In the genomic region with DNA sequence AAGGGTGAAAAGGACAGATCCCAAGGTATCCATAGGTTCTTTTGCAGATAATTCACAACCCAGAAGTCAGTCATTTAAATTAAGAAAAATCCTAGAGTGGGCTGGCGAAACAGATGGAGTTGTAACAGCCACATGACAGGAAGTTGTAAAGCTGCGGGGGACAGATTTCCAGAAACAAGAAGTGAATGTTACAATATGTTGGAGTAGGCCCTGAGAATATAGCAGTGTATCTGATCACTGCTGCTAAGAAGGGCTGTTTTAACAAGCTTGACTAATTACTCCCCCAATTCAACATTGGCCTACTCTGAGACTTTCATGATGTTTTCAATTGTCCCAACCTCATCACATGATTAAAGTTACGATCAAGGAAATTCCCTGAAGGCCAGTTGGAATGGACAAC, we compare ENCODE assay signal across 25 mouse cellular contexts.
DNase-seq lines count a peak whose midpoint lies in the region; ATAC-seq and TF ChIP-seq lines count a peak whose summit lies in the region.
"Had no signal": no experiment of that assay in that cellular context is flagged by ENCODE, and none has a peak within 500 bp of the region (broad histone marks: within the 10 kb centered on the region; RNA-seq: fewer than 3 reads in every experiment).

No protein-coding gene starts in this region.

- no peak for TF ChIP-seq POLR2A in lung, adult 2 months (IDR thresholded peaks at IDR 0.05; ENCODE audit: borderline replicate concordance, extremely low read depth, low read depth, low read length)

- ATAC-seq in neural tube, embryonic 13.5 days (ENCODE audit: low read depth): no peak
- no peak for ATAC-seq in neural tube, embryonic 15.5 days (ENCODE audit: low FRiP score)
- ATAC-seq in hindbrain, embryonic 14.5 days (ENCODE audit: low FRiP score): no peak
- ATAC-seq: liver, postnatal 0 days had no signal

- H3K27me3 ChIP-seq in neural tube, embryonic 13.5 days: no peaks in the 10 kb centered on the region
- H3K27me3 ChIP-seq in neural tube, embryonic 15.5 days (replicated peaks): no peaks in the 10 kb centered on the region
- H3K27me3 ChIP-seq in limb, embryonic 10.5 days (ENCODE audit: low read depth, poor library complexity, severe bottlenecking): no peaks in the 10 kb centered on the region
- H3K27me3 ChIP-seq in hindbrain, embryonic 14.5 days (ENCODE audit: control insufficient read depth, insufficient read depth, low read length): no peaks in the 10 kb centered on the region
- H3K27me3 ChIP-seq: embryonic facial prominence, embryonic 12.5 days; forebrain, embryonic 12.5 days; heart, embryonic 13.5 days; hindbrain, embryonic 12.5 days; midbrain, embryonic 13.5 days had no signal

- no peak overlapping the region for H3K4me3 ChIP-seq in neural tube, embryonic 13.5 days
- H3K4me3 ChIP-seq in neural tube, embryonic 15.5 days (replicated peaks): no peak overlapping the region
- H3K4me3 ChIP-seq in layer of hippocampus, adult 2 months: no peak overlapping the region
- no peak overlapping the region for H3K4me3 ChIP-seq in limb, embryonic 10.5 days
- no peak overlapping the region for H3K4me3 ChIP-seq in hindbrain, embryonic 14.5 days (replicated peaks; ENCODE audit: low read length)
- H3K4me3 ChIP-seq in lung, adult 2 months (replicated peaks; ENCODE audit: extremely low read depth, low read depth, low read length): no peak overlapping the region
- H3K4me3 ChIP-seq: embryonic facial prominence, embryonic 12.5 days; forebrain, embryonic 12.5 days; heart, embryonic 13.5 days; hindbrain, embryonic 12.5 days; midbrain, embryonic 13.5 days had no signal

- no peaks in the 10 kb centered on the region for H3K36me3 ChIP-seq in neural tube, embryonic 13.5 days
- no peaks in the 10 kb centered on the region for H3K36me3 ChIP-seq in neural tube, embryonic 15.5 days
- no peaks in the 10 kb centered on the region for H3K36me3 ChIP-seq in limb, embryonic 10.5 days
- H3K36me3 ChIP-seq in hindbrain, embryonic 14.5 days (replicated peaks; ENCODE audit: control insufficient read depth, insufficient read depth): no peaks in the 10 kb centered on the region
- H3K36me3 ChIP-seq: embryonic facial prominence, embryonic 12.5 days; forebrain, embryonic 12.5 days; heart, embryonic 13.5 days; hindbrain, embryonic 12.5 days; midbrain, embryonic 13.5 days had no signal

- H3K9ac ChIP-seq in neural tube, embryonic 13.5 days: no peak overlapping the region
- no peak overlapping the region for H3K9ac ChIP-seq in neural tube, embryonic 15.5 days (replicated peaks)
- H3K9ac ChIP-seq in hindbrain, embryonic 14.5 days: no peak overlapping the region
- H3K9ac ChIP-seq: embryonic facial prominence, embryonic 12.5 days; forebrain, embryonic 12.5 days; heart, embryonic 13.5 days; hindbrain, embryonic 12.5 days; liver, postnatal 0 days; midbrain, embryonic 13.5 days had no signal

- H3K27ac ChIP-seq in neural tube, embryonic 13.5 days (replicated peaks): peak overlapping the region; percentile 61
- no peak overlapping the region for H3K27ac ChIP-seq in neural tube, embryonic 15.5 days (replicated peaks)
- H3K27ac ChIP-seq in layer of hippocampus, adult 2 months: no peak overlapping the region
- no peak overlapping the region for H3K27ac ChIP-seq in limb, embryonic 10.5 days
- H3K27ac ChIP-seq in hindbrain, embryonic 14.5 days: no peak overlapping the region
- H3K27ac ChIP-seq: embryonic facial prominence, embryonic 12.5 days; forebrain, embryonic 12.5 days; heart, embryonic 13.5 days; hindbrain, embryonic 12.5 days had no signal

- peak; percentile 30 to 48 for DNase-seq in layer of hippocampus, adult 2 months (ENCODE audit: low spot score in 2 of 2)
- DNase-seq in limb, embryonic 10.5 days (ENCODE audit: low spot score): peak; percentile 32
- no peak for DNase-seq in B cell, adult 2 months
- no peak for DNase-seq in hindbrain, embryonic 14.5 days (ENCODE audit: low spot score)
- no peak for DNase-seq in lung, adult 2 months
- DNase-seq: adrenal gland, adult 8-10 months; cerebellum, adult 2 months; cerebellum, postnatal 25 days; gastrocnemius, postnatal 10 days; heart, adult 11 months; heart, postnatal 14 days; kidney, adult 8-10 months; kidney, postnatal 14 days; liver, postnatal 0 days; lung, postnatal 14 days; right cerebral cortex, postnatal 25 days; thymus, postnatal 14 days had no signal

- WGBS in neural tube, embryonic 13.5 days: 60% methylated on average over 3 of the region's 3 CpGs
- 69% methylated on average over 3 of the region's 3 CpGs for WGBS in neural tube, embryonic 15.5 days
- WGBS in limb, embryonic 10.5 days: 69% methylated on average over 3 of the region's 3 CpGs
- 84% methylated on average over 3 of the region's 3 CpGs for WGBS in hindbrain, embryonic 14.5 days
- WGBS in lung, adult 2 months: 67% methylated on average over 3 of the region's 3 CpGs

- no peak overlapping the region for H3K4me2 ChIP-seq in neural tube, embryonic 13.5 days
- H3K4me2 ChIP-seq in neural tube, embryonic 15.5 days: no peak overlapping the region
- no peak overlapping the region for H3K4me2 ChIP-seq in hindbrain, embryonic 14.5 days (replicated peaks)
- H3K4me2 ChIP-seq: embryonic facial prominence, embryonic 12.5 days; forebrain, embryonic 12.5 days; heart, embryonic 13.5 days; hindbrain, embryonic 12.5 days; liver, embryonic 11.5 days; midbrain, embryonic 13.5 days had no signal

- TF ChIP-seq CTCF in layer of hippocampus, adult 2 months (conservative IDR thresholded peaks at IDR 0.05): no peak
- no peak for TF ChIP-seq CTCF in lung, adult 2 months (IDR thresholded peaks at IDR 0.05; ENCODE audit: insufficient read depth, low read length)

- H3K9me3 ChIP-seq in neural tube, embryonic 13.5 days: no peaks in the 10 kb centered on the region
- H3K9me3 ChIP-seq in neural tube, embryonic 15.5 days (replicated peaks): no peaks in the 10 kb centered on the region
- H3K9me3 ChIP-seq in limb, embryonic 10.5 days (replicated peaks): no peaks in the 10 kb centered on the region
- no peaks in the 10 kb centered on the region for H3K9me3 ChIP-seq in hindbrain, embryonic 14.5 days (ENCODE audit: control insufficient read depth, low read length)
- H3K9me3 ChIP-seq: embryonic facial prominence, embryonic 12.5 days; forebrain, embryonic 12.5 days; heart, embryonic 13.5 days; hindbrain, embryonic 12.5 days; midbrain, embryonic 13.5 days had no signal

- H3K4me1 ChIP-seq in neural tube, embryonic 13.5 days (replicated peaks): peaks cover 6% of the 10 kb centered on the region; the same call in 1 of the 2 replicates
- H3K4me1 ChIP-seq in neural tube, embryonic 15.5 days: 0 out of 2 replicates have a peak, but pooled peaks cover 3% of the 10 kb centered on the region
- H3K4me1 ChIP-seq in limb, embryonic 10.5 days: peaks cover 10% of the 10 kb centered on the region; the same call in 1 of the 2 replicates
- no peaks in the 10 kb centered on the region for H3K4me1 ChIP-seq in hindbrain, embryonic 14.5 days (replicated peaks; ENCODE audit: control insufficient read depth, insufficient read depth, low read length)
- H3K4me1 ChIP-seq in lung, adult 2 months (ENCODE audit: control insufficient read depth, insufficient read depth, low read length): no peaks in the 10 kb centered on the region
- H3K4me1 ChIP-seq: forebrain, embryonic 12.5 days; heart, embryonic 13.5 days; hindbrain, embryonic 12.5 days; midbrain, embryonic 13.5 days had no signal

Comparison
In these comparisons a context has a peak if more than half of its experiments do, and no peak if none do; other contexts are left out.
1. DNase-seq: peak in layer of hippocampus, adult 2 months (2 of 2) and limb, embryonic 10.5 days (single experiment); none in B cell, adult 2 months (0 of 2), hindbrain, embryonic 14.5 days (single experiment) and lung, adult 2 months (single experiment).